Mouse (Mus musculus) MEL (cell line): Measurements from ENCODE around the gene Pou5f1.

Experiments used
- CHD1 ChIP-seq: IDR thresholded peaks from 2 replicates; pipeline ENCODE4 v1.6.1; 2012; ENCODE audit warnings: low read depth, mild to moderate bottlenecking, inconsistent platforms, low read length, improper control_type of control experiment
- CHD2 ChIP-seq: IDR thresholded peaks from 2 replicates; pipeline ENCODE4 v1.6.1; 2011; ENCODE audit warnings: low read length, improper control_type of control experiment
- CTCF ChIP-seq, 3 experiments: IDR thresholded peaks in 2 of 3; conservative IDR thresholded peaks in 1 of 3; 2 replicates each; pipeline ENCODE4 v1.5.1; 2011 to 2012; ENCODE audit warnings: low read length in 3 of 3, low read depth in 2 of 3, mild to moderate bottlenecking in 2 of 3, improper control_type of control experiment in 1 of 3, inconsistent platforms in 1 of 3, mixed read lengths in 1 of 3, moderate library complexity in 1 of 3; ENCODE audit not compliant: control insufficient read depth in 1 of 3, insufficient read depth in 1 of 3, poor library complexity in 1 of 3, severe bottlenecking in 1 of 3
- E2F4 ChIP-seq: IDR thresholded peaks from 2 replicates; pipeline ENCODE4 v1.6.1; 2011; ENCODE audit warnings: low read depth, low read length, improper control_type of control experiment, borderline replicate concordance
- MAFK ChIP-seq: IDR thresholded peaks from 2 replicates; pipeline ENCODE4 v1.6.1; 2011; ENCODE audit warnings: low read depth, mild to moderate bottlenecking, low read length, improper control_type of control experiment, borderline replicate concordance
- MXI1 ChIP-seq: IDR thresholded peaks from 2 replicates; pipeline ENCODE4 v1.6.1; 2011; ENCODE audit warnings: mild to moderate bottlenecking, low read depth, low read length, improper control_type of control experiment
- NRF1 ChIP-seq: IDR thresholded peaks from 2 replicates; pipeline ENCODE4 v1.6.1; 2014; ENCODE audit warnings: low read depth, mild to moderate bottlenecking, inconsistent platforms, low read length, improper control_type of control experiment, moderate library complexity; ENCODE audit not compliant: poor library complexity, insufficient read depth, severe bottlenecking
- POLR2A ChIP-seq, 2 experiments: IDR thresholded peaks; 2 replicates each; pipeline ENCODE4 v1.6.1; 2011 to 2012; ENCODE audit warnings: low read length in 2 of 2, mild to moderate bottlenecking in 2 of 2, control low read depth in 1 of 2, improper control_type of control experiment in 1 of 2, low read depth in 1 of 2, moderate library complexity in 1 of 2; ENCODE audit not compliant: control insufficient read depth in 1 of 2, insufficient read depth in 1 of 2, poor library complexity in 1 of 2
- UBTF ChIP-seq: IDR thresholded peaks from 2 replicates; pipeline ENCODE4 v1.6.1; 2012; ENCODE audit warnings: low read depth, mild to moderate bottlenecking, inconsistent platforms, low read length, improper control_type of control experiment, moderate library complexity, borderline replicate concordance; ENCODE audit not compliant: insufficient read depth
- USF2 ChIP-seq, 2 experiments: IDR thresholded peaks; 2 replicates each; pipeline ENCODE4 v1.6.1; 2011 to 2012; ENCODE audit warnings: improper control_type of control experiment in 2 of 2, low read length in 2 of 2, borderline replicate concordance in 1 of 2, inconsistent platforms in 1 of 2, low read depth in 1 of 2, mild to moderate bottlenecking in 1 of 2; ENCODE audit not compliant: insufficient read depth in 1 of 2
- ZC3H11A ChIP-seq: IDR thresholded peaks from 2 replicates; pipeline ENCODE4 v1.6.1; 2012; ENCODE audit warnings: low read depth, mild to moderate bottlenecking, inconsistent platforms, low read length, improper control_type of control experiment
- ZMIZ1 ChIP-seq: IDR thresholded peaks from 2 replicates; pipeline ENCODE4 v1.6.1; 2012; ENCODE audit warnings: low read depth, mild to moderate bottlenecking, inconsistent platforms, low read length, improper control_type of control experiment, moderate library complexity
- ZNF384 ChIP-seq: IDR thresholded peaks from 2 replicates; pipeline ENCODE4 v1.6.1; 2012; ENCODE audit warnings: low read depth, mild to moderate bottlenecking, inconsistent platforms, low read length, improper control_type of control experiment

- peak; percentile 64 to 92 (median 81) for TF ChIP-seq CTCF (IDR thresholded peaks at IDR 0.05 in 2 of 3, conservative IDR thresholded peaks at IDR 0.05 in 1 of 3; ENCODE audit: control insufficient read depth in 1 of 3, insufficient read depth in 1 of 3, low read depth in 2 of 3, low read length in 3 of 3, poor library complexity in 1 of 3, severe bottlenecking in 1 of 3)
- no peak for TF ChIP-seq USF2 (IDR thresholded peaks at IDR 0.05; ENCODE audit: borderline replicate concordance in 1 of 2, insufficient read depth in 1 of 2, low read depth in 1 of 2, low read length in 2 of 2)
- no peak for TF ChIP-seq ZNF384
- TF ChIP-seq CHD1 = no peak
- no peak for TF ChIP-seq MXI1
- no peak for TF ChIP-seq POLR2A (IDR thresholded peaks at IDR 0.05; ENCODE audit: control insufficient read depth in 1 of 2, insufficient read depth in 1 of 2, low read depth in 1 of 2, low read length in 2 of 2, poor library complexity in 1 of 2)
- no peak for TF ChIP-seq CHD2
- no peak for TF ChIP-seq E2F4
- no peak for TF ChIP-seq MAFK
- no peak for TF ChIP-seq UBTF
- TF ChIP-seq NRF1 = no peak
- TF ChIP-seq ZC3H11A = no peak
- TF ChIP-seq ZMIZ1 = no peak
These were observed 51.0 kb downstream of the Pou5f1 start for GRCm38 (mm10) chr17:35556812-35557211.
